In the genomic region with DNA sequence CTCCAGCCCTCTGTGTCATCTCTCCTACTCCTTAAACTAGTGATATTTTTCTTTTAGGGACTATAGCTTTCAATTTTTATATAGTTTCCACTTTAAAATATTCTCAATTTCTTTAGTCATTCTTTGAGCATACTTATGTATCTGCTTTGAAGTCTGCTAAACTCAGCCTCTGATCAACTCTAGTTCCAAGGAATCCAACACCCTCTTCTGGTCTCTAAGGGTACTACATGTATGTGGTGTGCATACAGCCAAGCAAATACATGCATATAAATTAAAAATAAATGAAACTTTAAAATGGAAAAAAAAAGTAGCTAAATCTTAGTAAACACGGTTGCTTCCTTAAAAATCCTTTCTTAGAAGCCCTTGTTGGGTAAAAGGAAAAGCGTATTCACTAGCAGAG, we compare ENCODE assay signal across 10 mouse cellular contexts. TPM values are rescaled to one million over a fixed set of nuclear protein-coding genes. Genes with fewer than 3 reads are reported as not detected.
DNase-seq lines count a peak whose midpoint lies in the region; ATAC-seq and TF ChIP-seq lines count a peak whose summit lies in the region.
"Had no signal": no experiment of that assay in that cellular context is flagged by ENCODE, and none has a peak within 500 bp of the region (broad histone marks: within the 10 kb centered on the region; RNA-seq: fewer than 3 reads in every experiment).

No protein-coding gene starts in this region.

- no peaks in the 10 kb centered on the region for H3K9me3 ChIP-seq in heart, postnatal 0 days (replicated peaks; ENCODE audit: control insufficient read depth, low read length)
- H3K9me3 ChIP-seq in G1E (replicated peaks), result no peaks in the 10 kb centered on the region
- H3K9me3 ChIP-seq: heart, embryonic 13.5 days had no signal

- ATAC-seq in heart, postnatal 0 days (ENCODE audit: insufficient read depth, low read depth), result no peak
- ATAC-seq in G1E (ENCODE audit: extremely low read depth, insufficient number of reproducible peaks, low FRiP score, poor library complexity, severe bottlenecking), result no peak

- TF ChIP-seq EP300 in heart, postnatal 0 days (IDR thresholded peaks at IDR 0.05; ENCODE audit: low read depth), result no peak

- no peak overlapping the region for H3K4me3 ChIP-seq in heart, postnatal 0 days (ENCODE audit: low read depth, low read length)
- H3K4me3 ChIP-seq in G1E (ENCODE audit: low read depth, low read length), result no peak overlapping the region
- H3K4me3 ChIP-seq: heart, embryonic 13.5 days had no signal

- WGBS in heart, postnatal 0 days, result 94% methylated on average over 2 of the region's 2 CpGs

- H3K4me2 ChIP-seq in heart, postnatal 0 days (ENCODE audit: low read depth, low read length), result no peak overlapping the region
- H3K4me2 ChIP-seq: heart, embryonic 13.5 days had no signal

- DNase-seq in heart, postnatal 0 days (ENCODE audit: low spot score), result no peak
- no peak for DNase-seq in heart, adult 18-20 months
- DNase-seq in 3T3-L1 (ENCODE audit: low read depth, low spot score), result peak; percentile 74
- DNase-seq in G1E (ENCODE audit: low spot score), result no peak
- DNase-seq in forelimb bud, embryonic 11.5 days (ENCODE audit: low read depth, low spot score), result peak; percentile 24
- no peak for DNase-seq in spleen, adult 18-20 months
- no peak for DNase-seq in kidney, adult 8-10 months
- DNase-seq in frontal cortex, adult 2 months (ENCODE audit: extremely low spot score in 1 of 2, low spot score in 1 of 2), result no peak
- DNase-seq: left cerebral cortex, postnatal 4 days had no signal

- peak; percentile 45 for TF ChIP-seq CTCF in heart, postnatal 0 days (IDR thresholded peaks at IDR 0.05; ENCODE audit: low read depth)
- TF ChIP-seq CTCF in G1E (IDR thresholded peaks at IDR 0.05; ENCODE audit: low read depth, low read length), result peak; percentile 4; the same call in 1 of the 2 replicates

- no peak overlapping the region for H3K9ac ChIP-seq in heart, postnatal 0 days (replicated peaks; ENCODE audit: low read depth, low read length)
- H3K9ac ChIP-seq: heart, embryonic 13.5 days had no signal

- no peak overlapping the region for H3K27ac ChIP-seq in heart, postnatal 0 days (ENCODE audit: low read depth)
- H3K27ac ChIP-seq: heart, embryonic 13.5 days had no signal

- peaks cover 27% of the 10 kb centered on the region for H3K36me3 ChIP-seq in heart, postnatal 0 days (replicated peaks; ENCODE audit: control insufficient read depth, insufficient read depth, low read length)
- H3K36me3 ChIP-seq in G1E (replicated peaks), result peaks cover 89% of the 10 kb centered on the region

- H3K4me1 ChIP-seq in heart, postnatal 0 days (ENCODE audit: control insufficient read depth, insufficient read depth), result no peaks in the 10 kb centered on the region
- peaks cover 10% of the 10 kb centered on the region for H3K4me1 ChIP-seq in G1E (ENCODE audit: insufficient read depth, low read depth, low read length)

- H3K27me3 ChIP-seq in heart, postnatal 0 days (ENCODE audit: control insufficient read depth, insufficient read depth, low read length), result no peaks in the 10 kb centered on the region
- H3K27me3 ChIP-seq in G1E (ENCODE audit: insufficient read depth, low read length), result no peaks in the 10 kb centered on the region
- H3K27me3 ChIP-seq: heart, embryonic 13.5 days had no signal

RNA-seq across cellular contexts. Expression of a gene that starts 4.1 kb away (rescaled TPM):
- 11.1 and 21.1 TPM in 2 replicates for total RNA-seq in heart, postnatal 0 days (2014; rRNA removed; ENCODE audit: low replicate concordance)
- 5.9 and 7.6 TPM in 2 replicates for polyA plus RNA-seq in heart, postnatal 0 days (2015; fragmentation: Nextera tagmentation; extraction: Ambion mirVana)
- 1 to 10 TPM; 3.3 to 6.3 TPM for total RNA-seq in heart, adult 18-20 months (2021)
- total RNA-seq in G1E (2014; fragmentation: Nextera tagmentation) (13.8 and 16.1 TPM in 2 replicates), G1E (2017) (15.3 and 18.9 TPM in 2 replicates)
- polyA plus RNA-seq in G1E (2012), result 23.9 and 29.9 TPM in 2 replicates
- polyA plus RNA-seq in frontal cortex, adult 2 months (2012; rRNA removed), result 71.8 and 72.7 TPM in 2 replicates

RNA-seq across cellular contexts. Expression of a gene that starts 10.6 kb away (rescaled TPM):
- total RNA-seq in heart, postnatal 0 days (2014; rRNA removed; ENCODE audit: low replicate concordance), result 11.4 and 17.9 TPM in 2 replicates
- 54.8 and 59.4 TPM in 2 replicates for polyA plus RNA-seq in heart, postnatal 0 days (2015; fragmentation: Nextera tagmentation; extraction: Ambion mirVana)
- 10 to 100 TPM; 50.7 to 65.7 TPM for total RNA-seq in heart, adult 18-20 months (2021)
- total RNA-seq in G1E (2014; fragmentation: Nextera tagmentation) (32.8 and 35.0 TPM in 2 replicates), G1E (2017) (28.5 and 32.1 TPM in 2 replicates)
- polyA plus RNA-seq in G1E (2012), result 17.5 and 25.0 TPM in 2 replicates
- polyA plus RNA-seq in frontal cortex, adult 2 months (2012; rRNA removed), result 75.8 and 76.8 TPM in 2 replicates

RNA-seq across cellular contexts. Expression of a gene that starts 11.1 kb away (rescaled TPM):
- 26.0 and 38.4 TPM in 2 replicates for total RNA-seq in heart, postnatal 0 days (2014; rRNA removed; ENCODE audit: low replicate concordance)
- 18.7 and 19.2 TPM in 2 replicates for polyA plus RNA-seq in heart, postnatal 0 days (2015; fragmentation: Nextera tagmentation; extraction: Ambion mirVana)
- total RNA-seq in heart, adult 18-20 months (2021), result 10 to 100 TPM; 15.3 to 18.0 TPM
- total RNA-seq in G1E (2014; fragmentation: Nextera tagmentation) (22.2 and 22.3 TPM in 2 replicates), G1E (2017) (40.0 and 40.5 TPM in 2 replicates)
- 26.0 and 28.1 TPM in 2 replicates for polyA plus RNA-seq in G1E (2012)
- 87.9 and 93.7 TPM in 2 replicates for polyA plus RNA-seq in frontal cortex, adult 2 months (2012; rRNA removed)

RNA-seq across cellular contexts. Expression of a gene that starts 56.2 kb away (rescaled TPM):
- 27.4 and 53.1 TPM in 2 replicates for total RNA-seq in heart, postnatal 0 days (2014; rRNA removed; ENCODE audit: low replicate concordance)
- 7.6 and 10.0 TPM in 2 replicates for polyA plus RNA-seq in heart, postnatal 0 days (2015; fragmentation: Nextera tagmentation; extraction: Ambion mirVana)
- 10 to 100 TPM in 1 of 2 experiments, 1 to 10 TPM in 1; 7.2 to 11.3 TPM for total RNA-seq in heart, adult 18-20 months (2021)
- total RNA-seq in G1E (2014; fragmentation: Nextera tagmentation) (79.8 and 89.5 TPM in 2 replicates), G1E (2017) (59.2 and 80.4 TPM in 2 replicates)
- polyA plus RNA-seq in G1E (2012), result 17.9 and 24.5 TPM in 2 replicates
- 71.9 and 77.1 TPM in 2 replicates for polyA plus RNA-seq in frontal cortex, adult 2 months (2012; rRNA removed)

Comparison
In these comparisons a context has a peak if more than half of its experiments do, and no peak if none do; other contexts are left out.
1. DNase-seq: peak in 3T3-L1 (single experiment) and forelimb bud, embryonic 11.5 days (single experiment); none in heart, postnatal 0 days (single experiment), heart, adult 18-20 months (0 of 2), G1E (single experiment), spleen, adult 18-20 months (0 of 2), kidney, adult 8-10 months (0 of 2) and frontal cortex, adult 2 months (0 of 2).